Mouse (Mus musculus): Measurements from ENCODE around the gene Acss1.

Acss1 gene

GRCm38 (mm10) chr2:150637702-150638369 lies 30.5 kb downstream of the Acss1 start:
- DNase-seq = no peak

GRCm38 (mm10) chr2:150635877-150636446 lies 32.3 kb downstream of the Acss1 start:
- no peak for DNase-seq

DNA sequence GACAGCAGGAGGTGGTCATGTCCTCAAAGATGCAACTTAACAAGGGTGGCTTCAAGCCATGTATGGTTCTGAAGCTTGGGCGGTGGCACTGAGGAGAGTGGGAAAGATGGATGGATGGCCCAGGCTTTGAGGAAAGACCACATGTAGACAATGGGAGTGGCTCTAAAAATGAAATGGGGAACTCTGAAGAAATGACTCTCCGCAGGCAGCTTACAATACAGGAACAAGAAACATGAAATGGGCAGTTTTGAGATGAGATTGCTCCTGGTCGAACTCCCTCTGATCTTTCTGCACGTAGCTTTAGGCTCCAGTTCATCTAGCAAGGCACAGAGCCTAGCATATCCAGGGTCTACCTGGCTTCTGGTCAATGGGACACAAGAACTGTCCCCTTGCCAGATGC lies 39.0 kb downstream of the Acss1 start:
- DNase-seq = no peak

- no peak for DNase-seq
These were observed 41.2 kb downstream of the Acss1 start for GRCm38 (mm10) chr2:150627140-150627539.

DNA sequence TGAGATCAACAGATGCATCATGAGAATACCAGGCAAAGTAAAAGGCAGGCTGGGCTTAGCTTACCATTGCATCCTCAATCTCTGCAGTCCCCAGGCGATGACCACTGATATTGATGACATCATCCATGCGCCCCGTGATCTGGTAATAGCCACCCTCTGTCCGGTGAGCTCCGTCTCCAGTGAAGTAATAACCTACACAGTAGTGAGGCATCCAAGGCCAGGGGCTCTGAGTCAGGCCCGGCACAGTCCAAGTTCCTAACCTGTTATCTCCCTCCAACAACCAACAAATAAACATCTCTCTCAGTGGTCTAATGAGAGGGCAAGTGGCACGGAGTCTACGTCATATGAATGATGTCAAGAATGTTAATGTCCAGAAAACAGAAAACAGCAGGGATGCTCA lies 43.4 kb downstream of the Acss1 start:
- no peak for DNase-seq

DNA sequence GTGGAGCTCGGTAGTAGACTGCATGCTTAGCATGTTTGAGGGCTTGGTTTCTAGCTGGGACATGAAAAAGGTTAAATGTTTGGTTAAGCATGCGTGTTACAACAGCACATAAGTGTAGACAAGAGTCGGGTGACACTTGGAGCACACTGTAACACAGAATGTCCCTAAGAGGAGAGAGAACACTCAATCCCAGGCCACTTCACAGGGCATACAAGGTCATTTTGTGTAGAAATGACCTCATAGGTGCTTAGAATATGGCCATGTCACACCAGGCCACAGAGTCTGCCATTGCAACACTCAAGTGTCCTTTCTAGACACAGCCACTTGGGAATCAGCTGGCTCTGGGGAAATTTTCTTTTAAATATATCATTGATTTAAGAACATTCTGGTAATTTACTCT lies 44.3 kb downstream of the Acss1 start:
- DNase-seq = no peak

GRCm38 (mm10) chr2:150621698-150622097 lies 46.6 kb downstream of the Acss1 start:
- no peak for DNase-seq

DNA sequence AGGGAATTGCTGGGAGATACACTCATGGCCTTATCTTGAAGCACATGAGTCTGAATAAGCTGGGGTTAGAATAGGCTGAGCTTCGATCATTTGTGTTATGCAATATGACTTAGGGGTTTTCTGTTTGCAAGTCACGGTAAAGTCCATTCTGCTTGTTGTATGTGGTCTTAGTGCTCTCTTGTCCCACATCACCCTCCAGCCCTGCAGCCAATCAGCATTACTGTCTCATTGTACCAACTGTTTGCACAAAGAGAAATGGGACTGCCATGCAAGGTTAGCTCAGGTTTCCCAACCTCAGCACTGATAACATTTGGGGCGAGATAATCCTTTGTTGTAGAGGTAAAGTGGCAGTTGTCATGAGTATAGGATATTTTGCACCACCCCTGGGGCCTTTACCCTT lies 58.2 kb downstream of the Acss1 start:
- no peak for DNase-seq

GRCm38 (mm10) chr2:150608872-150609560 lies 59.3 kb downstream of the Acss1 start:
- DNase-seq = peak; percentile 66

DNA sequence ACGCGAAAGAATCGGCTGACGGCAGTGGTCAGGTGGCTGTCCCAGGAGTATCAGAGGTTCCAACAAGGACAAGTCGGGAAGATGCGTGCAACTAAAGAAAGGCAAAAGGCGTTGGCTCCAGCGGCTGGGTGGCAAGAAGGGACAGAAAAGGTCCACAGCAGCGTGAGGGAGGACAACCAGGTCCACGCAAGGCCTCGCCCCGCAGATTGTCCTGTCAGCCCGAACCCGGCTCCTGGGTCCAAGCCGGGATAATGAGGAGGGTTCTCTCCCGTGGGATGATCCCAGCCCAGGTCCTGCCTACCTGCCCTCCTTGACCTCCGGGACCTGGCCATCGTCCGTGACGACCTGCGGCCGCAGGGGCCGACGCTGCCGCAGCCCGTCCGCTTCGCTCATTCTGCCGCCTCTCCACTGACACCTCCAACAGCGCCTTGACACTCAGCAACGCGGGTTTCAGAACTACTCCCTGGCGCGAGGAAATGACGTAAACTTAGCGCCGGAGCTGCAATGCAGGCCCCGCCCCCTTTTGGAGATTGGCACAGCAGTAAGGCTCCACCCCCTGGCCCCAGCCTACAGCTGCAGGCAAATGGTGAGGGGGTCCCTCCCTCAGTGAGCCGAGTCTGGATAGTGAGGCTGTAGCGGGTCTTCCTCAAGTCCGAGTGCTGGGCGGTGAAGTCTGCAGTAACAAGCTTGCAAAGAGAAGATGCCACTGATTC lies 60.1 kb downstream of the Acss1 start, which contains the start of gene Apmap:
Gene Apmap (minus strand): TSS at position 481 of the 713 bp plus-strand sequence.
- peak; percentile 99 for DNase-seq

DNA sequence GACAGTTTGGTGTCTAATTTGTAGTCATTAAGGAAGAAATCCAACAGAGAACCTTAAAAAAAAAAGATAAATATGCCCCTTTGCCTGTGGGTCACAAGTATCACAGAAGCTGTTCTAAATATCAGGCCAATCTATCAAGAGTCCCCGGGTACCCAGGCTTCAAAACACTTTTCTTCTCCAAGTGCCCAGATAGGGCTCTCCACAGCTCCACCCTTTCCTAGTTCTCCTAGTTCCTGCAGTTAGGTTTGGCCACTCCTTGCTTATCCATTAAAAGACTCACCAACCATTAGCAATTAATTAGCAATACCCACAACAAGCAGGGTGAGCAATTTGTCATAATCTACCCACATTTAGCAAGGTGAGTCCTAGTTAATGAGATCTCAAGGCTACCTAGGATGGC lies 61.2 kb downstream of the Acss1 start:
- no peak for DNase-seq

- no peak for DNase-seq
These were observed 63.5 kb downstream of the Acss1 start for GRCm38 (mm10) chr2:150604802-150605201.

DNA sequence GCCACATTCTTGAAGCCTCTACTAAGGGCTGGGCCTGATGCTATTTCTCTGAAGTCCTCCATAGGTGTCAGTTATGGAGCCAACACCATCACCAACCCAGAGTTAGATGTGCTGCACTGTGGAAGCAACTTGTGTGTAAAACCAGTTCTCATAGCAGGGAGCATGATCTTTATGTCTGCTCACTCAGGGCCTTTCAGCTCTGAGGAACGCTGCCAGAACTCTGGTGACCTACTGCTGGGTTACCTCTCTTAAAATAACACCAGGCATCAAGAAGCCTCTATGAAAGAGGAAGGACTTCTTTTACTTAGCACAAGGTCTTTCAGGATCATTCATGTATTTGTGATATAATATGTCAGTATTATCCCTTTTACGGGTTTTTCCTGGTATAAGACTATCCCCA lies 66.1 kb downstream of the Acss1 start:
- DNase-seq = no peak

- DNase-seq = no peak
These were observed 68.0 kb downstream of the Acss1 start for GRCm38 (mm10) chr2:150600263-150600662.

DNA sequence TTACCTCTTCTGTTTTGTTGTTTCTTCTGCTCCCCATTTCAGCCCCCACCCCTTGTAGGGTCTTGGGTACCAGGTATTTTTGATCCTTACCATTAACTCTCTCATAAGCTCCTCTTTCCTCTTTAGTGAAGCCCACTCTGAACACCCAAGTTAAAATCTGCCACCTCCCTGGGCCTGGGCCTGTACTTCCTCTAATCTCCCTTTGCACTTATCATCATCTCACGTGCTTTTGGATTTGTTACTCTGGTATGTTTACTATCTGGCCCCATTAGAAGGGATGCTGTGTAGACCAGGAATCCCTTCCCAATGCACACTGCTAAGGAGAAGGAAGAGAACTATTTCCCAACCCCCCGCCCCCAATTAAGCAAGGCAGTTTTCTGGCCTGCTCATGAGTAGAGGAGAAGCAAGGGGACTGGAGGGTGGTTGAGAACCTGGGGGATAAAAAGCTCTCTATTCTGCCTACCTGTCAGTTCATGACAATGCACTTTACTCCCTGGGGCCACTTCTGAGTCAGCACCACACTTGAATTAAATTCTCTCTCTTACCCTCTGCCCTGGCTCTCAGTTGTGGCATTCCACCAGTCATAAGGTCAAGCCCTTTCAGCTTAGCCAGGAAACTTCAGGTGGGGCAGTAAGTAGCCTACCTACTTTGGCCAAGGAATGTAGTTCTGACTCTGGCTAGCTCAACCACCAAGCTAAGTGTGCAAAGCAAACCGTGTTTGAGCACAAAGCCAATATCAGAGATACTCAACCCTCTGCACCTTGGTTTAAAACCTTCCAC lies 72.7 kb downstream of the Acss1 start:
- DNase-seq = no peak

GRCm38 (mm10) chr2:150589076-150589475 lies 79.2 kb downstream of the Acss1 start:
- DNase-seq = no peak

DNA sequence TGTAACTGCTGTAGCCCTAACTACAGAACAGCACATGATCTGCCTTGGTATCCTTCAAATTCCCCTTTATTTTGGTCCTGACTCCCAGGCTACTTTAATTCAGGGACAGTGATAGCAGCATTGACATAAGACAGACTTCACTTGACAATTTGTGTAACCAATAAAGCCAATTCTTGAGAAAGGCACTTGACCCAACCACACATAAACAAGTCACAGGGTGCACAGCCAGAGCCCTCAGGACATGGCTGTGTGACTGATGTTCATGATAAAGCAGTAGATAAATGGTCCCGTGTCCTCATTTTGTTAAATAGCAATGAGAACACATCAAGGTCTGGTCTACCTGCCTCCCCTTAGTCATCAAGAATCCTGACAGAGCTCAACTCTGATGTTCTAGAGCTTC lies 88.7 kb downstream of the Acss1 start:
- DNase-seq = no peak

GRCm38 (mm10) chr2:150578603-150579002 lies 89.7 kb downstream of the Acss1 start:
- peak; percentile 65 for DNase-seq

GRCm38 (mm10) chr2:150576256-150576655 lies 92.0 kb downstream of the Acss1 start:
- DNase-seq = no peak

GRCm38 (mm10) chr2:150572463-150572862 lies 95.8 kb downstream of the Acss1 start:
- DNase-seq = no peak

DNA sequence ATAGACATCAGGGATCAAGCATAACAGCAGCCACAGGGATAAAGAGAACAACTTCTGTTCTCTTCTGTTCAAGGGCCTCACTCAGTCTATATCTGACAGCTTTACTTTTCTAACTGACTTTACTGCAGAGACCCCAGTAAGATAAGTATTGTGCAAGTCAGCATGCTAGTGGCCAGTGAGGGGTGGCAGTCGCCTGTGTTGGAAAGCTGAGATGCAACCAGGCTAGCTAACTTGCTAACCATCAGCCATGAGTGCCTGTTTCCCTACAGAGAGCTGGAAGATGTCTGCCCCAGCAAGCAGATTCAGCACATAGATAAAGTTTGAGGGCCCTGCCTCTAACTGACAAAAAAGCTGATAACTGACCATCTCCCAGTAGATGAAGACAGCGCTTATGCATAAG lies 97.5 kb downstream of the Acss1 start:
- DNase-seq = no peak

DNA sequence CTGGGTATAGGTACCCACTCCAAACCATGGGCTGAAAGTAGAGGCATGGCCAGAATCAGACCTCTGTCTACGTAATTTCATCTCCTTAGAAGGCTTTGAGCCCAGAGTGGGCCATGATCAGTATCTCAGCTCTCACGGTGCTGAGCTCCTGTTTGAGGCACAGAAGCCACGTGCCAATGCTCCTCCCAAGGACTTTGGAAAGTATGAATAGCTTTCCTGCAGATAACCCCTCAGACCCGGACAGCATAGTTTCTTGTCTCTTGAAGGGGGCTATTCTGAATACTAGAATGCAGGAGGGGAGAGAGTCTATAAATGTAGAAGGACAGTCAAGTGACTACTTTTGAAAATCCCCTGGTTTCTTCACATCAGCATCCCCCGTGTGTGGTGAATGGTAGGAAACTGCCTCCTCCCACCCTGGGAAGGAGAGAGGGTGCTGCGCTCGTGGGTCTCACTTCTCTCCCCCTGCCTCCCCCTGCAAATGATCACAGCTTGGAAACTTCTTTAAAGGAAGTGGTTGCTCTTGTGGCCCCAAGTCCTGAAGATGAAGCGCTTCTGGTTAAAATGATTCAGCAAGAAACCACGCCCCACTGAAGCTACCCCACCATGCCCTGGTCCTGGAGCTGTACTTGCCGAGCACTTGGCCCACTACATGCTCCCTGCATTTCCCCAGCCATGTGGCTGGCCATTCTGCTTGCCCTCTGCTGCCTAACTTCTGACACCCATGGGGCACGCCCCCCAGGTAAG lies 98.3 kb downstream of the Acss1 start, which contains the start of gene Cst7:
Gene Cst7 (plus strand): TSS at position 569 of the 744 bp plus-strand sequence.
- DNase-seq = peak; percentile 59
